Mouse (Mus musculus) limb, embryonic 12.5 days (tissue): ENCODE results near the gene Fam98c. TPM values are rescaled to one million over a fixed set of nuclear protein-coding genes. Genes with fewer than 3 reads are reported as not detected.

Experiments used
- ATAC-seq: fragments of 200-750 bp; cut with Nextera tagmentation; 2 replicates; pipeline ENCODE4 v1.8.0; 2017; ENCODE audit warnings: low read depth, moderate TSS enrichment; ENCODE audit not compliant: insufficient number of reproducible peaks, insufficient read depth, low FRiP score, low TSS enrichment
- H3K27ac ChIP-seq: fragments of 300-500 bp; sonication (generic); 2 replicates; pipeline ENCODE4 v1.5.1; 2016; ENCODE audit warnings: mild to moderate bottlenecking, moderate library complexity
- H3K27me3 ChIP-seq: fragments of 300-500 bp; sonication (generic); 2 replicates; pipeline ENCODE4 v1.6.1; 2016; ENCODE audit warnings: mild to moderate bottlenecking, moderate library complexity
- H3K36me3 ChIP-seq: fragments of 300-500 bp; sonication (generic); 2 replicates; pipeline ENCODE4 v1.6.1; 2016; ENCODE audit warnings: mild to moderate bottlenecking, moderate library complexity
- H3K4me1 ChIP-seq: fragments of 300-500 bp; sonication (generic); replicated peaks from 2 replicates; pipeline ENCODE4 v1.6.1; 2016
- H3K4me2 ChIP-seq: fragments of 300-500 bp; sonication (generic); 2 replicates; pipeline ENCODE4 v1.6.1; 2016; ENCODE audit warnings: mild to moderate bottlenecking, moderate library complexity
- H3K4me3 ChIP-seq: fragments of 300-500 bp; sonication (generic); replicated peaks from 2 replicates; pipeline ENCODE4 v1.5.1; 2016; ENCODE audit warnings: mild to moderate bottlenecking
- H3K9ac ChIP-seq: fragments of 300-500 bp; sonication (generic); replicated peaks from 2 replicates; pipeline ENCODE4 v1.6.1; 2016; ENCODE audit warnings: mild to moderate bottlenecking, moderate library complexity
- H3K9me3 ChIP-seq: fragments of 300-500 bp; sonication (generic); 2 replicates; pipeline ENCODE4 v1.6.1; 2016; ENCODE audit warnings: mild to moderate bottlenecking, moderate library complexity
- WGBS: fragments of 180-500 bp; shearing (Covaris S2); methylation state at CpG from one replicate; pipeline ENCODE4 v1.1.7; 2016; 5-methylcytosine and 5-hydroxymethylcytosine counted together
- polyA plus RNA-seq: library from polyadenylated mRNA; unstranded; fragments of >200 nt; fragmentation: Nextera tagmentation; extraction: Ambion mirVana; gene quantifications from 2 replicates; pipeline ENCODE4 v1.2.1, GENCODE M21; 2016

Gene Fam98c
- polyA plus RNA-seq, 1 experiment from 2014 or later, result 14.2 TPM

GRCm38 (mm10) chr7:29170755-29171561 lies 14.9 kb upstream of the Fam98c start:
- H3K4me2 ChIP-seq, result peak overlapping the region; percentile 83
- peaks cover 36% of the 10 kb centered on the region for H3K4me1 ChIP-seq
- H3K9ac ChIP-seq, result peak overlapping the region; percentile 56
- peaks cover 40% of the 10 kb centered on the region for H3K36me3 ChIP-seq
- H3K9me3 ChIP-seq, result no peaks in the 10 kb centered on the region
- peaks cover 70% of the 10 kb centered on the region for H3K27me3 ChIP-seq
- peak overlapping the region; percentile 60 for H3K4me3 ChIP-seq
- WGBS, result 2% methylated on average over 43 of the region's 43 CpGs
- no peak overlapping the region for H3K27ac ChIP-seq
- ATAC-seq, result no peak

DNA sequence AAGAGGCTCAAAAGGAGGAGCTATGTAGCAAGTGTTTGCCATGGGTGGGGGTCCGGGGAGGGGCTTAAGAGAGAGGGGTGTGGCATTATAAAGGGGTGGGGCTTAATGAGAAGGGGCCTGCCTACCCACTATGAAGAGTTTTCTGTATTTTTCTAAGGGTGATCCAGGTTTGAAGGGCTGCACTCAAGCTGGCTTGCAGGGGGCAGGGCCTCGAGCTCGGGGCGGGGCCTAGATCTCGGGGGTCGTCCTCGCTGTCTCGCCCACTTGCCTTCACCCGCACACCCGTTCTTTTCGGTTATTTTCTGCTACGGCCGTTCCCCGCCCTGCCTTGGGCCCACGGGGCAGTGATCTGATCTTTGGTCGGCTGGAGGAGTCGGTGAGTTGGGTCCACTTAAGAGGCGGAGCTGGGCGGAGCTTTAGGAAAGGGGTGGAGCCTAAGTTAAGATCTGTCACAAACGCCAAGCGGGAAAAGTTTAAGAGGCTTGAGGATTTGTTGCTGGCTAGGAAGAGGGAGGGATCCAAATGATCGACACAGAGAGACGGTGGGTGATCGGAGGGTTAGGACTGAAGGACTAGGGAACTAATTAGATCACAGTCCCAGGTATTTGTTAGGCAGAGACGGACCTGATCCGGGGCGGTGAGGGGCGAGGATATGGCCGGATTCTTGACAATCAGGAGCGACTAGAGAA lies 14.2 kb upstream of the Fam98c start, which contains the start of the genes Ggn and Spred3:
TSS of gene Ggn (plus strand) at position 145 of the 689 bp plus-strand sequence.
TSS of gene Spred3 (minus strand) at position 346 of the 689 bp plus-strand sequence.
- Histone ChIP-seq H3K36me3 (peaks cover 33% of the 10 kb centered on the region), H3K4me1 (peaks cover 36% of the 10 kb centered on the region), H3K9me3 (no peaks in the 10 kb centered on the region), H3K4me2 (peak within 1 kb of the TSS; percentile 83), H3K27ac (peak within 1 kb of the TSS; percentile 64; the same call in 1 of the 2 replicates), H3K9ac (peak within 1 kb of the TSS; percentile 64), H3K4me3 (peak within 1 kb of the TSS; percentile 60), H3K27me3 (peaks cover 70% of the 10 kb centered on the region)
- under 1% methylated on average over 30 of the region's 30 CpGs for WGBS
- ATAC-seq, result peak; percentile 16

DNA sequence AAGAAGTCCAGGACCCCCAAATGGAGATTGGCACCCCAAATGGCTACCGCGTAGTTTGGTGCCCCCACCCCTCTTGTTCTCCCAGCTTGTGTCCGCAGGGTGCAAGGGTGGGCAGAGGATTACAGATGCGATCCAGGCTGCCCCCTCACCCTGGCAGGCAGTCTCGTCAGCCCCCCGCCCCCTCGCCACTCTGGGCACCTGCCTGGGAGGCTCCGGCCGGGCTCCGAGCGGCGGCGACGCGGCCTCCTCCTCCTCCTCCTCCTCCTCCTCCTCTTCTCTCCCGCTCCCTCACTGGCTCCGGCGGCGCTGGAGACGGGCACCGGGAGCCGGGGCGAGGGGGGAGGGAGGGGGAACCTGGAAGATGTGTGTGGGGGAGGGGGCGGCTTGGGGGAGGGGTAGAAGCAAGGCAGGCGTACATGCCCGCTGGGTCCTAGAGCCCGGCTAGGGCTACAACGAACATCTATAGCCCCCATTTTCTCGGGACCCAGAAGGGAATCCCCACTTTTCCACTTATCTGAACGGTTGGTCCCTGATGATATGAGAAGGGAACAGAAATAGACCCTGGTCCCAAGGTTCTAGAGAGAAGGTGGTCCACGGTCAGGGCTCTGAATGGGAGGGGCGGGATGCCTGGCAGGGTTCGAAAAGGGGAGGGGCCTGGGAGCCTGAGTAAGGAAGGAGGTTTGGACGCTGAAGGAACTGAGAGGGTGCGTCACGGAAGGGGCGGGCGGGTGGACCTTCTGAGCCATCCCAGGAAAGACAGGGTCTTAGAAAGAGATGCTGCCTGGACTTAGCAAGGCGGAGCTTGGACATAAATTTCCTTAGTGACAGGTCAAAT lies 13.4 kb upstream of the Fam98c start:
- Histone ChIP-seq H3K4me2 (peak overlapping the region; percentile 83), H3K9ac (peak overlapping the region; percentile 64), H3K27ac (peak overlapping the region; percentile 64; the same call in 1 of the 2 replicates), H3K36me3 (peaks cover 27% of the 10 kb centered on the region), H3K27me3 (peaks cover 63% of the 10 kb centered on the region), H3K4me1 (peaks cover 36% of the 10 kb centered on the region), H3K9me3 (no peaks in the 10 kb centered on the region), H3K4me3 (peak overlapping the region; percentile 60)
- ATAC-seq, result peak; percentile 74
- WGBS, result 2% methylated on average over 31 of the region's 39 CpGs

DNA sequence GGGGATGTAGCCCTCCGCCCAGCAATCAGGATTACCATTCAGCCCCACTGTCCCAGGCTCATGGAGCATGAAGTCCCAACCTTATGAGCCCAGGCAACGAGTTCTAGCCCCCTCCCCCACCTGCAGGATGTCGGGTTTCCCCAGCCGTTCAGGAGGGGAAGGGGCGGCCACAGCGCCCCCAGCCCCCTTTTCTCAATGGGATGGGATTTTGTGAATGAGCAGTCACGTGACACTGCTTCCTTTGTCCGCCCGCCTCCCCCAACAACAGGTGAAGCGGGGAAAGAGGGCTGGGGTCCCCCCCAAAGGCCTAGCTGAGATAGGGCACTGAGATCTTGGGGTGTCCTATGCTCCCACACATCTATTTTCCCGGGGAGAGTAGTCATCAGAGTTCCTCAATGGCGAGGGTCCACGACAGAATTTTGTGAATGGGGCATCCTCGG lies 12.8 kb upstream of the Fam98c start:
- H3K9me3 ChIP-seq, result no peaks in the 10 kb centered on the region
- no peak for ATAC-seq
- H3K27me3 ChIP-seq, result peaks cover 56% of the 10 kb centered on the region
- peak overlapping the region; percentile 64 for H3K9ac ChIP-seq
- peak overlapping the region; percentile 64; the same call in 1 of the 2 replicates for H3K27ac ChIP-seq
- peaks cover 22% of the 10 kb centered on the region for H3K36me3 ChIP-seq
- under 1% methylated on average over 14 of the region's 14 CpGs for WGBS
- peak overlapping the region; percentile 60 for H3K4me3 ChIP-seq
- peak overlapping the region; percentile 83 for H3K4me2 ChIP-seq
- peaks cover 36% of the 10 kb centered on the region for H3K4me1 ChIP-seq

- Histone ChIP-seq H3K27ac (no peak overlapping the region), H3K4me1 (peaks cover 38% of the 10 kb centered on the region), H3K9me3 (no peaks in the 10 kb centered on the region), H3K4me2 (peak overlapping the region; percentile 83), H3K27me3 (peaks cover 50% of the 10 kb centered on the region), H3K36me3 (peaks cover 20% of the 10 kb centered on the region), H3K9ac (peak overlapping the region; percentile 38; the same call in 1 of the 2 replicates), H3K4me3 (peak overlapping the region; percentile 60)
- no peak for ATAC-seq
- WGBS, result 4% methylated on average over 10 of the region's 10 CpGs
These were observed 12.2 kb upstream of the Fam98c start for GRCm38 (mm10) chr7:29168121-29168695.

DNA sequence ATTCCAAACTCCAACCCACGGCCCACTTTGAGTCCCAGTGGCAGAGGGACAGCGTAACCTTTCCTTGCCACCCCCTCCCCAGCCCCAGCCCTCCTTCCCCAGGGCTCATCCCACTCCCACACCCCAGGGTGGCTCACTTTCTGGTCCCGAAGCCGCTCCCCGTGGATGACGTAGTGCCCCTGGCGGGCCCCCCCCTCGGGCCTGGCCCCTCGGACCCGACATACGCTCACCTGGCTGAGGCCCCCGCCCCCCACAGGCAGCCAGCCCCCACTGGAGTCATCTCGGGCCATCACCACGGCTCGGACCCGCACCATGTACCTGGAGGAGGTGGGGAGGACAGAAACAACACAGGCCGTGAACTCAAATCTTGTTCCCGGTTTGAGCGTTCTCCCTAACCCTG lies 11.6 kb upstream of the Fam98c start:
- peaks cover 15% of the 10 kb centered on the region for H3K36me3 ChIP-seq
- no peak overlapping the region for H3K9ac ChIP-seq
- no peak for ATAC-seq
- H3K4me2 ChIP-seq, result peak overlapping the region; percentile 83
- peak overlapping the region; percentile 60 for H3K4me3 ChIP-seq
- H3K27me3 ChIP-seq, result peaks cover 45% of the 10 kb centered on the region
- WGBS, result 15% methylated on average over 19 of the region's 19 CpGs
- H3K4me1 ChIP-seq, result peaks cover 44% of the 10 kb centered on the region
- no peaks in the 10 kb centered on the region for H3K9me3 ChIP-seq
- no peak overlapping the region for H3K27ac ChIP-seq

- Histone ChIP-seq H3K4me2 (no peak overlapping the region), H3K9me3 (no peaks in the 10 kb centered on the region), H3K36me3 (peaks cover 23% of the 10 kb centered on the region), H3K4me3 (no peak overlapping the region), H3K27me3 (peaks cover 32% of the 10 kb centered on the region), H3K27ac (no peak overlapping the region), H3K9ac (no peak overlapping the region), H3K4me1 (peaks cover 13% of the 10 kb centered on the region)
- no peak for ATAC-seq
- WGBS, result 11% methylated on average over 9 of the region's 9 CpGs
These were observed 6.9 kb upstream of the Fam98c start for GRCm38 (mm10) chr7:29162750-29163525.

DNA sequence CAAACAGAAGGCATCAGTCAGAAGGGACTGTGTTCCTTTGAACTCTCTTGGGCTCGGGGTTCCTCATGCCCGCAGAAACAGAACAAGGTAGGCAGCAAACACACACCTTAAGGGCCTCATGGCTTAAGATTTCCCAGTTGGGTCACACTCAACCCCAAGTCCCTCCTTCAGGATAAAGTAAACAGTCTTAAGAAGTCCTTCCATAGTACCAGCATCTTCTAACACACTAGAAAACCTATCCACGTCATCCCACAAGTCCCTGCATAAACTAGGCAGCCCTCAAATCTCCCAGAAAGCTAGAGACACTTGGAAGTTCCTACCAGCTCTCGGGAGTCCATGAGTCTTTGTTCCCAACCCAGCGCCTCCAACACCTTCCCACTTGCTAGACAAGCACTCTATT lies 6.3 kb upstream of the Fam98c start:
- no peak overlapping the region for H3K4me2 ChIP-seq
- no peak overlapping the region for H3K4me3 ChIP-seq
- no peak for ATAC-seq
- H3K27ac ChIP-seq, result no peak overlapping the region
- H3K4me1 ChIP-seq, result 0 out of 2 replicates have a peak, but pooled peaks cover 8% of the 10 kb centered on the region
- no peak overlapping the region for H3K9ac ChIP-seq
- H3K36me3 ChIP-seq, result peaks cover 23% of the 10 kb centered on the region
- no peaks in the 10 kb centered on the region for H3K9me3 ChIP-seq
- WGBS, result 71% methylated on average over 5 of the region's 5 CpGs
- peaks cover 31% of the 10 kb centered on the region for H3K27me3 ChIP-seq

- Histone ChIP-seq H3K9me3 (no peaks in the 10 kb centered on the region), H3K27ac (no peak overlapping the region), H3K4me3 (no peak overlapping the region), H3K27me3 (peaks cover 28% of the 10 kb centered on the region), H3K4me2 (no peak overlapping the region), H3K36me3 (peaks cover 12% of the 10 kb centered on the region), H3K9ac (no peak overlapping the region), H3K4me1 (peaks cover 13% of the 10 kb centered on the region; the same call in 1 of the 2 replicates)
- ATAC-seq, result no peak
- WGBS, result 1% methylated on average over 5 of the region's 5 CpGs
These were observed 2.2 kb upstream of the Fam98c start for GRCm38 (mm10) chr7:29158264-29158663.
